Comparison of ENCODE assay signal across 21 mouse cellular contexts in the genomic region with DNA sequence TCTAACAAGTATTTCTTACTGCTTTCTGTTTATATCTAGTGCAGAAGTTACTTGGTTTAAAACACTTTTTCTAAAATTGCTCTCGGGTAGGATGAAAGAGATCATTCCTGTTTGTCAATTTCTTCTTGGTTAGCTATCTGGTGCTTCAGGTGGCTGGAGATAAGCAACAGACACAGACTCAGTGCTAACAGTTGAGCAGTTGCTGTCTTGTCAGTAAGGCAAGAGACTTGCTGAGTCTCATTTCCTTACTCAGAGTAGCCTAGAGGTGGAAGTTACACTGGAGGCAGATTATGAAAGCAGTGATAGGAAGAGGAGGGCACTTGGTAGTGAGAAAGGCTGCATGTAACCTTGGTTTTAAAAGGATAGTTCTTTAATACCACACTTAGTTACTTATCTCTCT. TPM values are rescaled to one million over a fixed set of nuclear protein-coding genes. Genes with fewer than 3 reads are reported as not detected.
DNase-seq lines count a peak whose midpoint lies in the region; ATAC-seq and TF ChIP-seq lines count a peak whose summit lies in the region.
"Had no signal": no experiment of that assay in that cellular context is flagged by ENCODE, and none has a peak within 500 bp of the region (broad histone marks: within the 10 kb centered on the region; RNA-seq: fewer than 3 reads in every experiment).

No protein-coding gene starts in this region.

- no peak for TF ChIP-seq CTCF in liver, postnatal 0 days (IDR thresholded peaks at IDR 0.05; ENCODE audit: low read depth)

- no peaks in the 10 kb centered on the region for H3K9me3 ChIP-seq in liver, postnatal 0 days (ENCODE audit: low read length)
- no peaks in the 10 kb centered on the region for H3K9me3 ChIP-seq in kidney, embryonic 16.5 days (ENCODE audit: low read length)
- H3K9me3 ChIP-seq: forebrain, embryonic 15.5 days; limb, embryonic 13.5 days; midbrain, embryonic 10.5 days; neural tube, embryonic 13.5 days had no signal

- peaks cover 7% of the 10 kb centered on the region for H3K4me1 ChIP-seq in liver, postnatal 0 days (ENCODE audit: insufficient read depth)
- 0 out of 2 replicates have a peak, but pooled peaks cover 6% of the 10 kb centered on the region for H3K4me1 ChIP-seq in kidney, embryonic 16.5 days (ENCODE audit: insufficient read depth, low read length)
- H3K4me1 ChIP-seq: limb, embryonic 13.5 days had no signal

- H3K36me3 ChIP-seq in liver, postnatal 0 days (replicated peaks; ENCODE audit: insufficient read depth, low read length), result peaks cover 41% of the 10 kb centered on the region
- peaks cover 21% of the 10 kb centered on the region for H3K36me3 ChIP-seq in kidney, embryonic 16.5 days (ENCODE audit: insufficient read depth, low read length)

- H3K4me3 ChIP-seq in liver, postnatal 0 days (ENCODE audit: low read depth, low read length), result 0 out of 2 replicates have a peak overlapping the region, but pooled peaks have one; percentile 11
- H3K4me3 ChIP-seq in kidney, embryonic 16.5 days (ENCODE audit: low read length), result no peak overlapping the region
- H3K4me3 ChIP-seq: forebrain, embryonic 15.5 days; limb, embryonic 13.5 days; midbrain, embryonic 10.5 days; neural tube, embryonic 13.5 days had no signal

- peak; percentile 67 for ATAC-seq in granulocyte monocyte progenitor cell, adult 5-6 weeks (replicated peaks; ENCODE audit: poor library complexity, severe bottlenecking)
- ATAC-seq in liver, postnatal 0 days, result peak; percentile 75
- no peak for ATAC-seq in cerebellum, adult (ENCODE audit: insufficient number of reproducible peaks, low FRiP score, low TSS enrichment)
- ATAC-seq in kidney, embryonic 16.5 days (ENCODE audit: low FRiP score, low TSS enrichment), result no peak
- ATAC-seq: forebrain, embryonic 15.5 days; hindbrain, postnatal 0 days; lung, postnatal 0 days had no signal

- peak; percentile 93 for TF ChIP-seq EP300 in liver, postnatal 0 days (IDR thresholded peaks at IDR 0.05; ENCODE audit: low read depth)

- 38% methylated on average over 1 of the region's 1 CpGs for WGBS in liver, postnatal 0 days (ENCODE audit: insufficient replicate concordance)
- 92% methylated on average over 1 of the region's 1 CpGs for WGBS in kidney, embryonic 16.5 days

- H3K27ac ChIP-seq in liver, postnatal 0 days (ENCODE audit: low read depth), result peak overlapping the region; percentile 55
- H3K27ac ChIP-seq in kidney, embryonic 16.5 days (ENCODE audit: low read length), result no peak overlapping the region
- H3K27ac ChIP-seq: forebrain, embryonic 15.5 days; hindbrain, postnatal 0 days; limb, embryonic 13.5 days; midbrain, embryonic 10.5 days; neural tube, embryonic 13.5 days had no signal

- peak overlapping the region; percentile 53 for H3K4me2 ChIP-seq in liver, postnatal 0 days (ENCODE audit: low read depth, low read length)
- H3K4me2 ChIP-seq in kidney, embryonic 16.5 days (replicated peaks; ENCODE audit: low read depth, low read length), result no peak overlapping the region
- H3K4me2 ChIP-seq: forebrain, embryonic 15.5 days; limb, embryonic 13.5 days; neural tube, embryonic 13.5 days had no signal

- no peaks in the 10 kb centered on the region for H3K27me3 ChIP-seq in liver, postnatal 0 days (ENCODE audit: insufficient read depth, low read length)
- H3K27me3 ChIP-seq in kidney, embryonic 16.5 days (ENCODE audit: insufficient read depth, low read length), result no peaks in the 10 kb centered on the region
- H3K27me3 ChIP-seq: forebrain, embryonic 15.5 days; limb, embryonic 13.5 days; neural tube, embryonic 13.5 days had no signal

- DNase-seq in 416B (ENCODE audit: low read depth) (peak; percentile 70), MEL-GATA-1-ER (ENCODE audit: extremely low read depth, low read depth) (peak; percentile 79)
- DNase-seq in liver, postnatal 0 days, result no peak
- DNase-seq in cerebellum, adult 11 months, result no peak
- DNase-seq: adrenal gland, postnatal 10 days; cerebellum, adult 9-10 months; embryo, embryonic 11 days; heart, postnatal 4 days; kidney, adult 2 months; kidney, postnatal 25 days; layer of hippocampus, adult 9-11 months; right cerebral cortex, postnatal 25 days had no signal

- no peak overlapping the region for H3K9ac ChIP-seq in liver, postnatal 0 days (replicated peaks)
- no peak overlapping the region for H3K9ac ChIP-seq in kidney, embryonic 16.5 days (replicated peaks; ENCODE audit: low read length)
- H3K9ac ChIP-seq: forebrain, embryonic 15.5 days; limb, embryonic 13.5 days; neural tube, embryonic 13.5 days had no signal

RNA-seq across cellular contexts. Expression of gene Ranbp2, which starts 5.5 kb away (rescaled TPM):
- 96.7 and 115 TPM in 2 replicates for total RNA-seq in granulocyte monocyte progenitor cell, adult 5-6 weeks (2014; fragmentation: Nextera tagmentation)
- 206 and 245 TPM in 2 replicates for total RNA-seq in granulocyte monocyte progenitor cell, adult 5-6 weeks (2017)
- polyA plus RNA-seq in liver, postnatal 0 days (2015; fragmentation: Nextera tagmentation; extraction: Ambion mirVana), result 8.7 and 9.6 TPM in 2 replicates
- polyA plus RNA-seq in kidney, embryonic 16.5 days (2015; fragmentation: Nextera tagmentation; extraction: Ambion mirVana), result 20.0 and 20.7 TPM in 2 replicates

RNA-seq across cellular contexts. Expression of gene Ccdc138, which starts 45.6 kb away (rescaled TPM):
- total RNA-seq in granulocyte monocyte progenitor cell, adult 5-6 weeks (2014; fragmentation: Nextera tagmentation), result 6.3 and 7.9 TPM in 2 replicates
- total RNA-seq in granulocyte monocyte progenitor cell, adult 5-6 weeks (2017), result 5.8 and 6.0 TPM in 2 replicates
- polyA plus RNA-seq in liver, postnatal 0 days (2015; fragmentation: Nextera tagmentation; extraction: Ambion mirVana), result 1.7 TPM in 2 replicates
- 8.6 and 12.0 TPM in 2 replicates for polyA plus RNA-seq in kidney, embryonic 16.5 days (2015; fragmentation: Nextera tagmentation; extraction: Ambion mirVana)

Comparison
In these comparisons a context has a peak if more than half of its experiments do, and no peak if none do; other contexts are left out.
1. DNase-seq: peak in 416B (single experiment) and MEL-GATA-1-ER (single experiment); none in liver, postnatal 0 days (single experiment) and cerebellum, adult 11 months (single experiment).
2. ATAC-seq: peak in granulocyte monocyte progenitor cell, adult 5-6 weeks (single experiment) and liver, postnatal 0 days (single experiment); none in cerebellum, adult (single experiment) and kidney, embryonic 16.5 days (single experiment).